Mouse (Mus musculus): ENCODE data around the gene Klhl10. TPM values are rescaled to one million over a fixed set of nuclear protein-coding genes. Genes with fewer than 3 reads are reported as not detected.

The Klhl10 gene
- under 1 TPM in 1 of 2 experiments, not detected in 1; 0.24 TPM for total RNA-seq (2023)

GRCm38 (mm10) chr11:100441797-100442196, at the start of gene Klhl10, which contains the start of gene Nt5c3b:
Gene Klhl10 (plus strand): TSS chr11:100441917.
Gene Nt5c3b (minus strand): TSS chr11:100441808.

GRCm38 (mm10) chr11:100397600-100398389, 43.9 kb upstream of the Klhl10 start, which contains the start of gene Jup:
Gene Jup (minus strand): TSS chr11:100397763.

GRCm38 (mm10) chr11:100414021-100414913, 27.4 kb upstream of the Klhl10 start, which contains the start of gene P3h4:
Gene P3h4 (minus strand): TSS chr11:100414836.

GRCm38 (mm10) chr11:100414914-100415822, 26.5 kb upstream of the Klhl10 start, which contains the start of gene Fkbp10:
Gene Fkbp10 (plus strand): TSS chr11:100415697.

GRCm38 (mm10) chr11:100472197-100472934, 30.6 kb downstream of the Klhl10 start, which contains the start of gene Klhl11:
Gene Klhl11 (minus strand): TSS chr11:100472741.

Other genes starting within 250 kb of the Klhl10 start
- not detected for gene Krt9, start 248.7 kb upstream of the Klhl10 start, total RNA-seq (2023)
- gene Krt14, start 234.4 kb upstream of the Klhl10 start, total RNA-seq (2023) = not detected
- not detected for gene Krt16, start 193.0 kb upstream of the Klhl10 start, total RNA-seq (2023)
- gene Krt17, start 180.9 kb upstream of the Klhl10 start, total RNA-seq (2023) = not detected
- not detected for gene Krt42, start 172.0 kb upstream of the Klhl10 start, total RNA-seq (2023)
- gene Eif1, start 122.0 kb upstream of the Klhl10 start, total RNA-seq (2023) = 1,000 to 10,000 TPM; 1,497 to 1,503 TPM
- gene Gast, start 107.5 kb upstream of the Klhl10 start, total RNA-seq (2023) = 1 to 10 TPM in 1 of 2 experiments, not detected in 1; 1.2 TPM
- gene Hap1, start 85.8 kb upstream of the Klhl10 start, total RNA-seq (2023) = under 1 TPM in 1 of 2 experiments, not detected in 1; 0.29 TPM
- gene Jup, start 44.2 kb upstream of the Klhl10 start, total RNA-seq (2023) = 10 to 100 TPM; 19.6 to 27.9 TPM
- gene P3h4, start 27.1 kb upstream of the Klhl10 start, total RNA-seq (2023) = not detected
- under 1 TPM in 1 of 2 experiments, not detected in 1; 0.47 TPM for gene Fkbp10, start 26.2 kb upstream of the Klhl10 start, total RNA-seq (2023)
- gene Nt5c3b, start 109 bp upstream of the Klhl10 start, total RNA-seq (2023) = 1 to 10 TPM; 4.1 to 6.9 TPM
- gene Klhl11, start 30.8 kb downstream of the Klhl10 start, total RNA-seq (2023) = 10 to 100 TPM; 10.2 to 13.7 TPM
- 100 to 1,000 TPM; 124 to 133 TPM for gene Acly, start 86.1 kb downstream of the Klhl10 start, total RNA-seq (2023)
- gene Ttc25, start 103.7 kb downstream of the Klhl10 start, total RNA-seq (2023) = not detected
- 10 to 100 TPM; 14.3 to 16.9 TPM for gene Cnp, start 133.0 kb downstream of the Klhl10 start, total RNA-seq (2023)
- 10 to 100 TPM; 40.5 to 55.3 TPM for gene Nkiras2, start 177.3 kb downstream of the Klhl10 start, total RNA-seq (2023)
- 100 to 1,000 TPM; 119 to 154 TPM for gene Dnajc7, start 178.3 kb downstream of the Klhl10 start, total RNA-seq (2023)